Mouse (Mus musculus) forebrain, embryonic 12.5 days (tissue): ENCODE results near the gene Phf19. TPM values are rescaled to one million over a fixed set of nuclear protein-coding genes. Genes with fewer than 3 reads are reported as not detected.

Experiments used
- ATAC-seq: fragments of 200-750 bp; cut with Nextera tagmentation; 2 replicates; pipeline ENCODE4 v1.8.0; 2017; ENCODE audit warnings: moderate TSS enrichment; ENCODE audit not compliant: low FRiP score
- H3K27ac ChIP-seq: fragments of 300-500 bp; sonication (generic); 2 replicates; pipeline ENCODE4 v1.5.1; 2016; ENCODE audit warnings: mild to moderate bottlenecking
- H3K27me3 ChIP-seq: fragments of 300-500 bp; sonication (generic); 2 replicates; pipeline ENCODE4 v1.6.1; 2016; ENCODE audit warnings: mild to moderate bottlenecking
- H3K36me3 ChIP-seq: fragments of 300-500 bp; sonication (generic); replicated peaks from 2 replicates; pipeline ENCODE4 v1.6.1; 2016; ENCODE audit warnings: mild to moderate bottlenecking
- H3K4me1 ChIP-seq: fragments of 300-500 bp; sonication (generic); 2 replicates; pipeline ENCODE4 v1.6.1; 2016
- H3K4me2 ChIP-seq: fragments of 300-500 bp; sonication (generic); 2 replicates; pipeline ENCODE4 v1.6.1; 2016; ENCODE audit warnings: mild to moderate bottlenecking, moderate library complexity
- H3K4me3 ChIP-seq: fragments of 300-500 bp; sonication (generic); replicated peaks from 2 replicates; pipeline ENCODE4 v1.5.1; 2016; ENCODE audit warnings: mild to moderate bottlenecking
- H3K9ac ChIP-seq: fragments of 300-500 bp; sonication (generic); 2 replicates; pipeline ENCODE4 v1.6.1; 2016; ENCODE audit warnings: mild to moderate bottlenecking
- H3K9me3 ChIP-seq: fragments of 300-500 bp; sonication (generic); 2 replicates; pipeline ENCODE4 v1.6.1; 2016
- WGBS: fragments of 180-500 bp; shearing (Covaris S2); methylation state at CpG from one replicate; pipeline ENCODE4 v1.1.7; 2016; 5-methylcytosine and 5-hydroxymethylcytosine counted together
- polyA plus RNA-seq: library from polyadenylated mRNA; unstranded; fragments of >200 nt; fragmentation: Nextera tagmentation; extraction: Ambion mirVana; gene quantifications from 2 replicates; pipeline ENCODE4 v1.2.1, GENCODE M21; 2016

Gene Phf19
- polyA plus RNA-seq, 1 experiment from 2014 or later, result 3.9 TPM

GRCm38 (mm10) chr2:34882757-34883156 lies 31.1 kb downstream of the Phf19 start:
- Histone ChIP-seq H3K9me3 (no peaks in the 10 kb centered on the region), H3K27ac (no peak overlapping the region), H3K9ac (no peak overlapping the region), H3K4me2 (no peak overlapping the region), H3K4me3 (no peak overlapping the region), H3K27me3 (peaks cover 21% of the 10 kb centered on the region), H3K4me1 (no peaks in the 10 kb centered on the region), H3K36me3 (no peaks in the 10 kb centered on the region)
- ATAC-seq, result no peak
- WGBS, result 98% methylated on average over 2 of the region's 2 CpGs

GRCm38 (mm10) chr2:34880054-34880453 lies 33.8 kb downstream of the Phf19 start:
- ATAC-seq, result no peak
- no peak overlapping the region for H3K27ac ChIP-seq
- H3K4me2 ChIP-seq, result no peak overlapping the region
- H3K4me3 ChIP-seq, result no peak overlapping the region
- WGBS, result 85% methylated on average over 10 of the region's 10 CpGs
- H3K9me3 ChIP-seq, result no peaks in the 10 kb centered on the region
- no peaks in the 10 kb centered on the region for H3K4me1 ChIP-seq
- no peak overlapping the region for H3K9ac ChIP-seq
- peaks cover 37% of the 10 kb centered on the region for H3K27me3 ChIP-seq
- no peaks in the 10 kb centered on the region for H3K36me3 ChIP-seq

GRCm38 (mm10) chr2:34874816-34875345 lies 38.9 kb downstream of the Phf19 start, which contains the start of gene Psmd5:
Gene Psmd5, minus strand, starts transcription at chr2:34874968.
- Histone ChIP-seq H3K36me3 (no peaks in the 10 kb centered on the region), H3K9ac (peak within 1 kb of the TSS; percentile 4; the same call in 1 of the 2 replicates), H3K27ac (no peak within 1 kb of the TSS), H3K4me1 (peaks cover 14% of the 10 kb centered on the region), H3K4me3 (0 out of 2 replicates have a peak within 1 kb of the TSS, but pooled peaks have one; percentile 0), H3K9me3 (no peaks in the 10 kb centered on the region), H3K4me2 (peak within 1 kb of the TSS; percentile 13), H3K27me3 (peaks cover 49% of the 10 kb centered on the region)
- 14% methylated on average over 8 of the region's 8 CpGs for WGBS
- no peak for ATAC-seq

- 4% methylated on average over 14 of the region's 14 CpGs for WGBS
- H3K4me3 ChIP-seq, result 0 out of 2 replicates have a peak within 1 kb of the TSS, but pooled peaks have one; percentile 0
- peak within 1 kb of the TSS; percentile 4; the same call in 1 of the 2 replicates for H3K9ac ChIP-seq
- H3K4me2 ChIP-seq, result peak within 1 kb of the TSS; percentile 13
- H3K4me1 ChIP-seq, result peaks cover 21% of the 10 kb centered on the region
- no peaks in the 10 kb centered on the region for H3K36me3 ChIP-seq
- H3K9me3 ChIP-seq, result no peaks in the 10 kb centered on the region
- no peak within 1 kb of the TSS for H3K27ac ChIP-seq
- H3K27me3 ChIP-seq, result peaks cover 49% of the 10 kb centered on the region
- no peak for ATAC-seq
Observed at GRCm38 (mm10) chr2:34874271-34874670, 39.6 kb downstream of the Phf19 start, which contains the start of gene Cutal. Gene Cutal, plus strand, starts transcription at chr2:34874396.

- H3K9ac ChIP-seq, result peak overlapping the region; percentile 91
- H3K36me3 ChIP-seq, result peaks cover 6% of the 10 kb centered on the region
- H3K4me3 ChIP-seq, result peak overlapping the region; percentile 85
- ATAC-seq, result peak; percentile 99
- peak overlapping the region; percentile 93 for H3K27ac ChIP-seq
- under 1% methylated on average over 67 of the region's 67 CpGs for WGBS
- H3K4me1 ChIP-seq, result peaks cover 38% of the 10 kb centered on the region
- no peaks in the 10 kb centered on the region for H3K9me3 ChIP-seq
- peaks cover 25% of the 10 kb centered on the region for H3K27me3 ChIP-seq
- H3K4me2 ChIP-seq, result peak overlapping the region; percentile 70
Observed at GRCm38 (mm10) chr2:34870520-34871474, 43.0 kb downstream of the Phf19 start.

GRCm38 (mm10) chr2:34869680-34870079 lies 44.1 kb downstream of the Phf19 start:
- ATAC-seq, result no peak
- Histone ChIP-seq H3K27me3 (peaks cover 19% of the 10 kb centered on the region), H3K36me3 (peaks cover 17% of the 10 kb centered on the region), H3K4me2 (peak overlapping the region; percentile 70), H3K9ac (peak overlapping the region; percentile 50), H3K9me3 (no peaks in the 10 kb centered on the region), H3K4me3 (peak overlapping the region; percentile 85), H3K27ac (no peak overlapping the region), H3K4me1 (peaks cover 36% of the 10 kb centered on the region)
- 57% methylated on average over 5 of the region's 5 CpGs for WGBS

GRCm38 (mm10) chr2:34857728-34858127 lies 56.1 kb downstream of the Phf19 start:
- Histone ChIP-seq H3K9me3 (no peaks in the 10 kb centered on the region), H3K27me3 (no peaks in the 10 kb centered on the region), H3K36me3 (peaks cover 89% of the 10 kb centered on the region), H3K27ac (no peak overlapping the region), H3K4me1 (no peaks in the 10 kb centered on the region), H3K4me2 (no peak overlapping the region), H3K4me3 (no peak overlapping the region), H3K9ac (no peak overlapping the region)
- no peak for ATAC-seq
- 92% methylated on average over 8 of the region's 8 CpGs for WGBS

- Histone ChIP-seq H3K9ac (no peak overlapping the region), H3K4me2 (no peak overlapping the region), H3K4me1 (no peaks in the 10 kb centered on the region), H3K4me3 (no peak overlapping the region), H3K9me3 (no peaks in the 10 kb centered on the region), H3K36me3 (peaks cover 97% of the 10 kb centered on the region), H3K27me3 (no peaks in the 10 kb centered on the region), H3K27ac (no peak overlapping the region)
- WGBS, result 92% methylated on average over 4 of the region's 4 CpGs
- ATAC-seq, result no peak
Observed at GRCm38 (mm10) chr2:34855265-34855664, 58.6 kb downstream of the Phf19 start.

GRCm38 (mm10) chr2:34847702-34848101 lies 66.1 kb downstream of the Phf19 start:
- H3K27me3 ChIP-seq, result no peaks in the 10 kb centered on the region
- ATAC-seq, result no peak
- H3K4me1 ChIP-seq, result no peaks in the 10 kb centered on the region
- no peak overlapping the region for H3K27ac ChIP-seq
- no peaks in the 10 kb centered on the region for H3K9me3 ChIP-seq
- H3K36me3 ChIP-seq, result peaks cover 37% of the 10 kb centered on the region
- H3K9ac ChIP-seq, result no peak overlapping the region
- H3K4me2 ChIP-seq, result no peak overlapping the region
- 86% methylated on average over 1 of the region's 1 CpGs for WGBS
- no peak overlapping the region for H3K4me3 ChIP-seq

Other genes starting within 250 kb of the Phf19 start
- gene Gapvd1, start 158.8 kb downstream of the Phf19 start, polyA plus RNA-seq, result 123 and 134 TPM in 2 replicates
- gene Hspa5, start 142.1 kb downstream of the Phf19 start, polyA plus RNA-seq, result 571 and 599 TPM in 2 replicates
- gene Rabepk, start 114.1 kb downstream of the Phf19 start, polyA plus RNA-seq, result 23.3 and 23.4 TPM in 2 replicates
- 83.9 and 90.2 TPM in 2 replicates for gene Fbxw2, start 87.7 kb downstream of the Phf19 start, polyA plus RNA-seq
- gene Gm34653, start 81.0 kb downstream of the Phf19 start, polyA plus RNA-seq, result not detected in 2 replicates
- gene Cutal, start 39.6 kb downstream of the Phf19 start, polyA plus RNA-seq, result not detected in 2 replicates
- gene Psmd5, start 39.1 kb downstream of the Phf19 start, polyA plus RNA-seq, result 97.9 and 110 TPM in 2 replicates
- gene Traf1, start 47.7 kb upstream of the Phf19 start, polyA plus RNA-seq, result 0.37 and 0.45 TPM in 2 replicates
- gene Hc, start 147.4 kb upstream of the Phf19 start, polyA plus RNA-seq, result 0.45 and 1.2 TPM in 2 replicates
- 0.22 and 0.98 TPM in 2 replicates for gene AI182371, start 187.5 kb upstream of the Phf19 start, polyA plus RNA-seq
- 37.1 and 38.2 TPM in 2 replicates for gene Cntrl, start 195.5 kb upstream of the Phf19 start, polyA plus RNA-seq